Mouse (Mus musculus) embryonic fibroblast, embryonic 13.5 days (primary cell): ENCODE measurements around the gene Sympk.

Experiments
- CTCF ChIP-seq: IDR thresholded peaks from 2 replicates; pipeline ENCODE4 v1.5.1; 2011; ENCODE audit warnings: mild to moderate bottlenecking, control low read depth, low read length, moderate library complexity, borderline replicate concordance; ENCODE audit not compliant: insufficient read depth
- POLR2A ChIP-seq: IDR thresholded peaks from 2 replicates; pipeline ENCODE4 v1.6.1; 2011; ENCODE audit warnings: low read depth, mild to moderate bottlenecking, control low read depth, low read length, moderate library complexity

GRCm38 (mm10) chr7:19046286-19047069 is 22.3 kb downstream of the Sympk start:
- no peak for TF ChIP-seq CTCF
- no peak for TF ChIP-seq POLR2A
